ENCODE assay signal across 7 mouse cellular contexts in genomic region chr11:74830256-74831161, GRCm38 (mm10). TPM values are rescaled to one million over a fixed set of nuclear protein-coding genes. Genes with fewer than 3 reads are reported as not detected.
DNase-seq lines count a peak whose midpoint lies in the region; ATAC-seq lines count a peak whose summit lies in the region.

Mnt (plus strand) TSS chr11:74830920.

- peak within 1 kb of the TSS; percentile 87 for H3K4me2 ChIP-seq in intestine, embryonic 15.5 days (replicated peaks)

- peak; percentile 100 for DNase-seq in adrenal gland, adult 2 months
- DNase-seq in embryo, embryonic 11.5 days (ENCODE audit: low read depth, low spot score), result peak; percentile 95
- DNase-seq in gastrocnemius, postnatal 36 days, result peak; percentile 98 to 99
- DNase-seq in left cerebral cortex, postnatal 25 days (ENCODE audit: low spot score in 2 of 2), result peak; percentile 98 to 100
- DNase-seq in midbrain, embryonic 10.5 days (ENCODE audit: low spot score), result peak; percentile 99
- DNase-seq in right cerebral cortex, postnatal 4 days, result peak; percentile 96

- H3K36me3 ChIP-seq in intestine, embryonic 15.5 days, result no peaks in the 10 kb centered on the region
- no peaks in the 10 kb centered on the region for H3K36me3 ChIP-seq in midbrain, embryonic 10.5 days

- H3K27me3 ChIP-seq in intestine, embryonic 15.5 days (replicated peaks), result no peaks in the 10 kb centered on the region
- H3K27me3 ChIP-seq in midbrain, embryonic 10.5 days (ENCODE audit: low read depth, poor library complexity, severe bottlenecking), result 0 out of 2 replicates have a peak, but pooled peaks cover 5% of the 10 kb centered on the region

- peak within 1 kb of the TSS; percentile 96 for H3K27ac ChIP-seq in intestine, embryonic 15.5 days
- H3K27ac ChIP-seq in midbrain, embryonic 10.5 days (replicated peaks), result peak within 1 kb of the TSS; percentile 93

- intact Hi-C loops in gastrocnemius, postnatal 36 days (cut with DNase I), result loop anchor here (1.0 to 5.0 kb wide), 2 partner anchors 8 to 183 kb away; partner anchors contain the start of gene Cluh
- intact Hi-C loops in left cerebral cortex, postnatal 25 days (cut with DNase I), result loop anchor here (1.0 to 10.0 kb wide), 4 partner anchors 8 to 344 kb away; partner anchors contain the start of genes Cluh, Ovca2 and Pafah1b1

- H3K9me3 ChIP-seq in intestine, embryonic 15.5 days, result no peaks in the 10 kb centered on the region
- H3K9me3 ChIP-seq in midbrain, embryonic 10.5 days (replicated peaks), result no peaks in the 10 kb centered on the region

- peak within 1 kb of the TSS; percentile 73 for H3K4me3 ChIP-seq in intestine, embryonic 15.5 days (replicated peaks)
- peak within 1 kb of the TSS; percentile 93 for H3K4me3 ChIP-seq in midbrain, embryonic 10.5 days

- WGBS in intestine, embryonic 15.5 days, result under 1% methylated on average over 68 of the region's 70 CpGs
- under 1% methylated on average over 70 of the region's 70 CpGs for WGBS in midbrain, embryonic 10.5 days

- H3K4me1 ChIP-seq in intestine, embryonic 15.5 days (replicated peaks), result peaks cover 45% of the 10 kb centered on the region
- H3K4me1 ChIP-seq in midbrain, embryonic 10.5 days, result peaks cover 50% of the 10 kb centered on the region

- ATAC-seq in intestine, embryonic 15.5 days, result peak; percentile 80

- H3K9ac ChIP-seq in intestine, embryonic 15.5 days, result peak within 1 kb of the TSS; percentile 73

RNA-seq across cellular contexts. Expression of gene Mnt, which starts in this region (rescaled TPM):
- total RNA-seq in adrenal gland, adult 2 months (2021), result 10 to 100 TPM; 23.4 to 25.2 TPM
- polyA plus RNA-seq in adrenal gland, adult 2 months (2012; rRNA removed), result 31.1 and 46.9 TPM in 2 replicates
- 1 to 10 TPM; 6.4 to 7.1 TPM for total RNA-seq in gastrocnemius, postnatal 36 days (2021)
- polyA plus RNA-seq in intestine, embryonic 15.5 days (2015; fragmentation: Nextera tagmentation; extraction: Ambion mirVana), result 4.8 and 5.0 TPM in 2 replicates
- total RNA-seq in left cerebral cortex, postnatal 25 days (2021), result 10 to 100 TPM; 27.4 to 29.3 TPM
- 4.2 and 5.5 TPM in 2 replicates for polyA plus RNA-seq in midbrain, embryonic 10.5 days (2016; fragmentation: Nextera tagmentation; extraction: Ambion mirVana)

Comparison
In these comparisons a context has a peak if more than half of its experiments do, and no peak if none do; other contexts are left out.
1. Peak in every context shown above with its lines: DNase-seq, ATAC-seq, H3K4me3 ChIP-seq and H3K27ac ChIP-seq.